Comparison of ENCODE assay signal across 11 mouse cellular contexts in genomic region chr2:73281048-73281661, GRCm38 (mm10). TPM values are rescaled to one million over a fixed set of nuclear protein-coding genes. Genes with fewer than 3 reads are reported as not detected.
DNase-seq lines count a peak whose midpoint lies in the region; ATAC-seq lines count a peak whose summit lies in the region.
"Had no signal": no experiment of that assay in that cellular context is flagged by ENCODE, and none has a peak within 500 bp of the region (broad histone marks: within the 10 kb centered on the region; RNA-seq: fewer than 3 reads in every experiment).

No protein-coding gene starts in this region.

- H3K9me3 ChIP-seq in limb, embryonic 15.5 days = no peaks in the 10 kb centered on the region
- H3K9me3 ChIP-seq in stomach, embryonic 15.5 days = no peaks in the 10 kb centered on the region

- ATAC-seq in limb, embryonic 15.5 days (ENCODE audit: insufficient number of reproducible peaks, low FRiP score, low TSS enrichment, low read depth) = no peak
- no peak for ATAC-seq in stomach, embryonic 15.5 days (ENCODE audit: insufficient read depth, low FRiP score, low read depth)

- DNase-seq in heart, adult 11 months = peak; percentile 78
- no peak for DNase-seq in heart, adult 9 months (ENCODE audit: low spot score in 2 of 2)
- peak; percentile 35 for DNase-seq in retina, embryonic 14.5 days (ENCODE audit: low spot score)
- DNase-seq in retina, postnatal 1 day = no peak
- no peak for DNase-seq in ovary, postnatal 36 days (ENCODE audit: low spot score)
- no peak for DNase-seq in kidney, postnatal 25 days

- H3K4me1 ChIP-seq in limb, embryonic 15.5 days = peaks cover 35% of the 10 kb centered on the region
- peaks cover 17% of the 10 kb centered on the region for H3K4me1 ChIP-seq in stomach, embryonic 15.5 days

- peaks cover 52% of the 10 kb centered on the region for H3K27me3 ChIP-seq in limb, embryonic 15.5 days
- peaks cover 51% of the 10 kb centered on the region for H3K27me3 ChIP-seq in stomach, embryonic 15.5 days (replicated peaks)

- H3K4me2 ChIP-seq in limb, embryonic 15.5 days = peak overlapping the region; percentile 15; the same call in 1 of the 2 replicates
- H3K4me2 ChIP-seq in stomach, embryonic 15.5 days = peak overlapping the region; percentile 33; the same call in 1 of the 2 replicates

- 0 out of 2 replicates have a peak overlapping the region, but pooled peaks have one; percentile 9 for H3K4me3 ChIP-seq in limb, embryonic 15.5 days
- H3K4me3 ChIP-seq in stomach, embryonic 15.5 days (replicated peaks) = no peak overlapping the region; the same call in 1 of the 2 replicates
- H3K4me3 ChIP-seq: erythroblast, embryonic 14.5 days had no signal

- no peak overlapping the region for H3K27ac ChIP-seq in limb, embryonic 15.5 days
- no peak overlapping the region for H3K27ac ChIP-seq in stomach, embryonic 15.5 days

- H3K36me3 ChIP-seq in limb, embryonic 15.5 days = no peaks in the 10 kb centered on the region
- H3K36me3 ChIP-seq in stomach, embryonic 15.5 days = no peaks in the 10 kb centered on the region

- 25% methylated on average over 22 of the region's 22 CpGs for WGBS in limb, embryonic 15.5 days
- WGBS in stomach, embryonic 15.5 days = 18% methylated on average over 22 of the region's 22 CpGs

- H3K9ac ChIP-seq in limb, embryonic 15.5 days = no peak overlapping the region
- H3K9ac ChIP-seq in stomach, embryonic 15.5 days = no peak overlapping the region

RNA-seq across cellular contexts. Expression of gene Sp9, which starts 9.4 kb away (rescaled TPM):
- polyA plus RNA-seq in limb, embryonic 15.5 days (2015; fragmentation: Nextera tagmentation; extraction: Ambion mirVana) = 1.7 and 1.9 TPM in 2 replicates
- 0.03 TPM in 1 of 2 replicates, not detected in the other for polyA plus RNA-seq in stomach, embryonic 15.5 days (2015; fragmentation: Nextera tagmentation; extraction: Ambion mirVana)
- polyA plus RNA-seq: erythroblast, embryonic 14.5 days; liver, adult 2 months; stomach, embryonic 14.5 days had no signal

RNA-seq across cellular contexts. Expression of gene Scrn3, which starts 31.2 kb away (rescaled TPM):
- 13.9 and 14.2 TPM in 2 replicates for polyA plus RNA-seq in limb, embryonic 15.5 days (2015; fragmentation: Nextera tagmentation; extraction: Ambion mirVana)
- polyA plus RNA-seq in stomach, embryonic 15.5 days (2015; fragmentation: Nextera tagmentation; extraction: Ambion mirVana) = 15.0 and 15.3 TPM in 2 replicates

RNA-seq across cellular contexts. Expression of gene Cir1, which starts 31.3 kb away (rescaled TPM):
- polyA plus RNA-seq in limb, embryonic 15.5 days (2015; fragmentation: Nextera tagmentation; extraction: Ambion mirVana) = 23.0 and 26.8 TPM in 2 replicates
- polyA plus RNA-seq in stomach, embryonic 15.5 days (2015; fragmentation: Nextera tagmentation; extraction: Ambion mirVana) = 24.6 and 26.5 TPM in 2 replicates

Comparison
In these comparisons a context has a peak if more than half of its experiments do, and no peak if none do; other contexts are left out.
1. DNase-seq: peak in heart, adult 11 months (single experiment) and retina, embryonic 14.5 days (single experiment); none in heart, adult 9 months (0 of 2), retina, postnatal 1 day (single experiment), ovary, postnatal 36 days (single experiment) and kidney, postnatal 25 days (0 of 2).